9 mouse cellular contexts compared by ENCODE assay signal in the genomic region with DNA sequence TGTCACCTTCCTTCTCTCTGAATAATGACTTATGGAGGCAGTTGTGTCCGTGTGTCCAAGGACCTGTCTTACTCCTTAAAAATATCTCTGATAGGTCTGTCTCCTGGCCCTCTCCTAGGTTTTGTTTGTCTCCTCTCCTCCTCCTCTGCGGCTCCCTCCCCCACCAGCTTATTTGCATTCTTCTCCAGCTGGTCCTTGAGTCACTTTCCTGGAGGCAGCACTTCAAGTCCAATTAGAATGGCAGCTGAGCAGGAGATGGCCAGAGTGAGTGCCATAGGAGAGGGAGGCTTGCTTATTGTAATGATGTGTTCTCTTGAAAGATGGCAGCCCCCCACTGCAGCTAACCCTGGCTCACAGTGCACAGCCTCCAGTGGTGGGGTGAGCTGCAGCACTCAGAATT. TPM values are rescaled to one million over a fixed set of nuclear protein-coding genes. Genes with fewer than 3 reads are reported as not detected.
DNase-seq lines count a peak whose midpoint lies in the region; ATAC-seq lines count a peak whose summit lies in the region.
"Had no signal": no experiment of that assay in that cellular context is flagged by ENCODE, and none has a peak within 500 bp of the region (broad histone marks: within the 10 kb centered on the region; RNA-seq: fewer than 3 reads in every experiment).

No protein-coding gene starts in this region.

- DNase-seq in layer of hippocampus, adult 11-12 months (ENCODE audit: low spot score): peak; percentile 57
- no peak for DNase-seq in layer of hippocampus, adult 9-10 months (ENCODE audit: low spot score)
- peak; percentile 62 to 64 for DNase-seq in left cerebral cortex, postnatal 36 days (ENCODE audit: low spot score in 2 of 2)
- DNase-seq in urinary bladder, postnatal 4 days (ENCODE audit: low spot score in 2 of 2): no peak
- DNase-seq in natural killer cell, adult 2 months (ENCODE audit: low spot score in 2 of 2): no peak
- no peak for DNase-seq in spleen, postnatal 14 days (ENCODE audit: low spot score in 2 of 2)

- no peaks in the 10 kb centered on the region for H3K36me3 ChIP-seq in forebrain, embryonic 15.5 days
- no peaks in the 10 kb centered on the region for H3K36me3 ChIP-seq in neural tube, embryonic 13.5 days

- H3K27ac ChIP-seq in forebrain, embryonic 15.5 days (replicated peaks): peak overlapping the region; percentile 55
- peak overlapping the region; percentile 68 for H3K27ac ChIP-seq in neural tube, embryonic 13.5 days (replicated peaks)

- no peaks in the 10 kb centered on the region for H3K9me3 ChIP-seq in forebrain, embryonic 15.5 days
- no peaks in the 10 kb centered on the region for H3K9me3 ChIP-seq in neural tube, embryonic 13.5 days

- ATAC-seq in forebrain, embryonic 15.5 days (replicated peaks): peak; percentile 82
- ATAC-seq in neural tube, embryonic 13.5 days (ENCODE audit: low read depth): peak; percentile 72; the same call in 1 of the 2 replicates

- 5% methylated on average over 2 of the region's 2 CpGs for WGBS in forebrain, embryonic 15.5 days
- 4% methylated on average over 2 of the region's 2 CpGs for WGBS in neural tube, embryonic 13.5 days

- no peaks in the 10 kb centered on the region for H3K27me3 ChIP-seq in forebrain, embryonic 15.5 days
- H3K27me3 ChIP-seq in neural tube, embryonic 13.5 days: no peaks in the 10 kb centered on the region

- peaks cover 30% of the 10 kb centered on the region for H3K4me1 ChIP-seq in forebrain, embryonic 15.5 days
- peaks cover 34% of the 10 kb centered on the region for H3K4me1 ChIP-seq in neural tube, embryonic 13.5 days (replicated peaks)

- intact Hi-C loops in left cerebral cortex, postnatal 36 days (cut with DNase I): loop anchor here (5.0 kb wide), 1 partner anchor 184 kb away; the partner anchor contains the start of gene Gpr22

- no peak overlapping the region for H3K4me3 ChIP-seq in forebrain, embryonic 15.5 days
- no peak overlapping the region for H3K4me3 ChIP-seq in neural tube, embryonic 13.5 days
- H3K4me3 ChIP-seq: erythroblast, embryonic 14.5 days had no signal

- H3K4me2 ChIP-seq in forebrain, embryonic 15.5 days (replicated peaks): no peak overlapping the region
- H3K4me2 ChIP-seq in neural tube, embryonic 13.5 days: no peak overlapping the region

- H3K9ac ChIP-seq in forebrain, embryonic 15.5 days (replicated peaks): no peak overlapping the region
- no peak overlapping the region for H3K9ac ChIP-seq in neural tube, embryonic 13.5 days

RNA-seq across cellular contexts. Expression of gene Hbp1, which starts 54.4 kb away (rescaled TPM):
- 85.6 and 87.7 TPM in 2 replicates for polyA plus RNA-seq in forebrain, embryonic 15.5 days (2015; fragmentation: Nextera tagmentation; extraction: Ambion mirVana)
- 10 to 100 TPM; 19.5 to 24.6 TPM for total RNA-seq in left cerebral cortex, postnatal 36 days (2021)
- 72.0 and 77.2 TPM in 2 replicates for polyA plus RNA-seq in neural tube, embryonic 13.5 days (2015; fragmentation: Nextera tagmentation; extraction: Ambion mirVana)

Comparison
In these comparisons a context has a peak if more than half of its experiments do, and no peak if none do; other contexts are left out.
1. DNase-seq: peak in layer of hippocampus, adult 11-12 months (single experiment) and left cerebral cortex, postnatal 36 days (2 of 2); none in layer of hippocampus, adult 9-10 months (single experiment), urinary bladder, postnatal 4 days (0 of 2), natural killer cell, adult 2 months (0 of 2) and spleen, postnatal 14 days (0 of 2).